Mouse (Mus musculus): ENCODE results near the gene Ctnnd2. TPM values are rescaled to one million over a fixed set of nuclear protein-coding genes. Genes with fewer than 3 reads are reported as not detected.

Ctnnd2 gene
- polyA plus RNA-seq, 1 experiment from 2014 or later: 17.2 TPM

- no peak overlapping the region for H3K9ac ChIP-seq (ENCODE audit: low read length)
- ATAC-seq (ENCODE audit: low read depth): no peak
- no peak overlapping the region for H3K27ac ChIP-seq (ENCODE audit: low read length)
- no peaks in the 10 kb centered on the region for H3K36me3 ChIP-seq (ENCODE audit: control insufficient read depth, insufficient read depth, low read length)
- H3K9me3 ChIP-seq (ENCODE audit: control insufficient read depth, low read length): no peaks in the 10 kb centered on the region
- no peak overlapping the region for H3K4me2 ChIP-seq (ENCODE audit: low read depth, low read length)
- H3K4me3 ChIP-seq (ENCODE audit: low read length): no peak overlapping the region
- 73% methylated on average over 4 of the region's 4 CpGs for WGBS
- no peaks in the 10 kb centered on the region for H3K4me1 ChIP-seq (replicated peaks; ENCODE audit: control insufficient read depth, insufficient read depth, low read length)
- no peaks in the 10 kb centered on the region for H3K27me3 ChIP-seq (ENCODE audit: control insufficient read depth, insufficient read depth, low read depth, low read length)
Observed at GRCm38 (mm10) chr15:30215871-30216270, 43.5 kb downstream of the Ctnnd2 start.

DNA sequence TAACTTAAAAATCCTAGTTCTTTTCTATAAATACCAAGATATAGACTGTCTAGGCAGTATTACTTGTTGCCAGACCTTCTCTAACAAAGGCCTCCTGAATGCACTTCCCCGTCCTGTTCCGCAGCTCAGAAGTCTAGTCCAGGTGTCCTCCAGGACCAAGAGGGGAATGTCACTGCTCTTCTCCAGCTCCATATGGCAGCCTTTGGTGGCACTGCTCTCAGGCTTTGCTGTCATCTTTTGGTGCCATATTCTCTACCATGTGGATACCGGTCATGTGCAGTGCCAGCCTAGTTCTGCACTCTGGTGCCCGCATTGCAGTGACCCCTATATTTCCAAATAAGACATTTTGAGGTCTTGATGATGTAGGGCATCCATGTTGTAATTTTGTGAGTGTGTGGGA lies 56.7 kb downstream of the Ctnnd2 start:
- Histone ChIP-seq H3K36me3 (ENCODE audit: control insufficient read depth, insufficient read depth, low read length) (no peaks in the 10 kb centered on the region), H3K4me1 (replicated peaks; ENCODE audit: control insufficient read depth, insufficient read depth, low read length) (no peaks in the 10 kb centered on the region), H3K27me3 (ENCODE audit: control insufficient read depth, insufficient read depth, low read depth, low read length) (no peaks in the 10 kb centered on the region), H3K4me3 (ENCODE audit: low read length) (no peak overlapping the region), H3K9ac (ENCODE audit: low read length) (no peak overlapping the region), H3K4me2 (ENCODE audit: low read depth, low read length) (no peak overlapping the region), H3K9me3 (ENCODE audit: control insufficient read depth, low read length) (no peaks in the 10 kb centered on the region), H3K27ac (ENCODE audit: low read length) (no peak overlapping the region)
- no peak for ATAC-seq (ENCODE audit: low read depth)
- 86% methylated on average over 4 of the region's 4 CpGs for WGBS

GRCm38 (mm10) chr15:30235210-30236034 lies 63.0 kb downstream of the Ctnnd2 start:
- Histone ChIP-seq H3K36me3 (ENCODE audit: control insufficient read depth, insufficient read depth, low read length) (no peaks in the 10 kb centered on the region), H3K4me3 (ENCODE audit: low read length) (no peak overlapping the region), H3K27me3 (ENCODE audit: control insufficient read depth, insufficient read depth, low read depth, low read length) (no peaks in the 10 kb centered on the region), H3K27ac (ENCODE audit: low read length) (no peak overlapping the region), H3K9me3 (ENCODE audit: control insufficient read depth, low read length) (no peaks in the 10 kb centered on the region), H3K9ac (ENCODE audit: low read length) (no peak overlapping the region), H3K4me2 (ENCODE audit: low read depth, low read length) (no peak overlapping the region), H3K4me1 (replicated peaks; ENCODE audit: control insufficient read depth, insufficient read depth, low read length) (no peaks in the 10 kb centered on the region)
- WGBS: 93% methylated on average over 10 of the region's 10 CpGs
- no peak for ATAC-seq (ENCODE audit: low read depth)

DNA sequence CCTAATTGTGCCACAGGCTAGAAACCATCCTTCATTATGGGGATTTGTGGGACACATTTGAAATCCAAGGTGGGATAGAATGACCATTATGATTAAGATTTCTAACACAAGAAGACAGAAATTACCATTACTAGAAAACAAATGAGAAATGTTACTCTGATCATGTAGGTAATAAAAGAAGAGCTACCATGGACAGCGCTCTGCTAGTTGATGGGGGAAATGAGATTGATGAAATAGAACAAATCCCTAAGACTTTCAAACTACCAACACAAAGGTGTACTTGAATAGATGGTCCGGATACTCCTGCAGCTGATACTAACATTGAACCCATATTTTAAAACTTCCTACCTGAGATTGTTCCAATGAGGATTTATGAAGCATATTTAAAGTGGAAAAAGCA lies 68.5 kb downstream of the Ctnnd2 start:
- no peak for ATAC-seq (ENCODE audit: low read depth)
- H3K27me3 ChIP-seq (ENCODE audit: control insufficient read depth, insufficient read depth, low read depth, low read length): no peaks in the 10 kb centered on the region
- no peak overlapping the region for H3K9ac ChIP-seq (ENCODE audit: low read length)
- no peaks in the 10 kb centered on the region for H3K4me1 ChIP-seq (replicated peaks; ENCODE audit: control insufficient read depth, insufficient read depth, low read length)
- H3K36me3 ChIP-seq (ENCODE audit: control insufficient read depth, insufficient read depth, low read length): no peaks in the 10 kb centered on the region
- WGBS: 79% methylated on average over 2 of the region's 2 CpGs
- no peak overlapping the region for H3K27ac ChIP-seq (ENCODE audit: low read length)
- no peak overlapping the region for H3K4me3 ChIP-seq (ENCODE audit: low read length)
- no peaks in the 10 kb centered on the region for H3K9me3 ChIP-seq (ENCODE audit: control insufficient read depth, low read length)
- no peak overlapping the region for H3K4me2 ChIP-seq (ENCODE audit: low read depth, low read length)

DNA sequence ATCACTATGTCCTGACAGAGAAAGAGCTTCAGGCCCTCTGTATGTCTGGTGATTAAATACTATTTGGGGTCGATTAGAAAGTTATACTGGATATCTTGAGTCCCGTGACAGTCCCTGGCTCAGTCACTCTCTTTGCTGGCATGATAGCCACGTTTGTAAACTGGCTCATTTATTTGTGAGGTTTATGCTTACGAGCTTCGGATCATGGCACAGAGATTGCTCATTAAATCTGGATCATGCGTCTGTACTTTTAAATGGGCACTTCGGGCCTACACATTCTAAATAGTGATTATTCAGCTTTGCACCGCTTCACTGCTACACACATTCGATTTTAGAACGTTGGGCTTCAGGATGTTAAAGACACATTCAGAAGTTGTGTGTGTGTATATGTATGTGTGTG lies 96.4 kb downstream of the Ctnnd2 start:
- Histone ChIP-seq H3K27ac (ENCODE audit: low read length) (no peak overlapping the region), H3K27me3 (ENCODE audit: control insufficient read depth, insufficient read depth, low read depth, low read length) (no peaks in the 10 kb centered on the region), H3K9me3 (ENCODE audit: control insufficient read depth, low read length) (no peaks in the 10 kb centered on the region), H3K36me3 (ENCODE audit: control insufficient read depth, insufficient read depth, low read length) (no peaks in the 10 kb centered on the region), H3K9ac (ENCODE audit: low read length) (no peak overlapping the region), H3K4me1 (replicated peaks; ENCODE audit: control insufficient read depth, insufficient read depth, low read length) (no peaks in the 10 kb centered on the region), H3K4me2 (ENCODE audit: low read depth, low read length) (no peak overlapping the region), H3K4me3 (ENCODE audit: low read length) (no peak overlapping the region)
- WGBS: 86% methylated on average over 10 of the region's 10 CpGs
- no peak for ATAC-seq (ENCODE audit: low read depth)

- Histone ChIP-seq H3K4me3 (ENCODE audit: low read length) (no peak overlapping the region), H3K9ac (ENCODE audit: low read length) (no peak overlapping the region), H3K4me1 (replicated peaks; ENCODE audit: control insufficient read depth, insufficient read depth, low read length) (no peaks in the 10 kb centered on the region), H3K27ac (ENCODE audit: low read length) (no peak overlapping the region), H3K9me3 (ENCODE audit: control insufficient read depth, low read length) (no peaks in the 10 kb centered on the region), H3K4me2 (ENCODE audit: low read depth, low read length) (no peak overlapping the region), H3K27me3 (ENCODE audit: control insufficient read depth, insufficient read depth, low read depth, low read length) (no peaks in the 10 kb centered on the region), H3K36me3 (ENCODE audit: control insufficient read depth, insufficient read depth, low read length) (no peaks in the 10 kb centered on the region)
- WGBS: 65% methylated on average over 8 of the region's 8 CpGs
- no peak for ATAC-seq (ENCODE audit: low read depth)
Observed at GRCm38 (mm10) chr15:30271141-30271572, 98.8 kb downstream of the Ctnnd2 start.

GRCm38 (mm10) chr15:30272326-30272725 lies 99.9 kb downstream of the Ctnnd2 start:
- Histone ChIP-seq H3K9ac (ENCODE audit: low read length) (no peak overlapping the region), H3K27me3 (ENCODE audit: control insufficient read depth, insufficient read depth, low read depth, low read length) (no peaks in the 10 kb centered on the region), H3K4me1 (replicated peaks; ENCODE audit: control insufficient read depth, insufficient read depth, low read length) (no peaks in the 10 kb centered on the region), H3K4me3 (ENCODE audit: low read length) (no peak overlapping the region), H3K4me2 (ENCODE audit: low read depth, low read length) (no peak overlapping the region), H3K9me3 (ENCODE audit: control insufficient read depth, low read length) (no peaks in the 10 kb centered on the region), H3K36me3 (ENCODE audit: control insufficient read depth, insufficient read depth, low read length) (no peaks in the 10 kb centered on the region), H3K27ac (ENCODE audit: low read length) (no peak overlapping the region)
- no peak for ATAC-seq (ENCODE audit: low read depth)
- whole genome bisulfite sequencing: 81% methylated on average over 4 of the region's 4 CpGs

GRCm38 (mm10) chr15:30275721-30276120 lies 103.3 kb downstream of the Ctnnd2 start:
- no peak for ATAC-seq (ENCODE audit: low read depth)
- H3K9ac ChIP-seq (ENCODE audit: low read length): no peak overlapping the region
- no peak overlapping the region for H3K4me2 ChIP-seq (ENCODE audit: low read depth, low read length)
- no peaks in the 10 kb centered on the region for H3K27me3 ChIP-seq (ENCODE audit: control insufficient read depth, insufficient read depth, low read depth, low read length)
- H3K4me3 ChIP-seq (ENCODE audit: low read length): no peak overlapping the region
- H3K27ac ChIP-seq (ENCODE audit: low read length): no peak overlapping the region
- 88% methylated on average over 5 of the region's 5 CpGs for WGBS
- no peaks in the 10 kb centered on the region for H3K36me3 ChIP-seq (ENCODE audit: control insufficient read depth, insufficient read depth, low read length)
- no peaks in the 10 kb centered on the region for H3K4me1 ChIP-seq (replicated peaks; ENCODE audit: control insufficient read depth, insufficient read depth, low read length)
- no peaks in the 10 kb centered on the region for H3K9me3 ChIP-seq (ENCODE audit: control insufficient read depth, low read length)

DNA sequence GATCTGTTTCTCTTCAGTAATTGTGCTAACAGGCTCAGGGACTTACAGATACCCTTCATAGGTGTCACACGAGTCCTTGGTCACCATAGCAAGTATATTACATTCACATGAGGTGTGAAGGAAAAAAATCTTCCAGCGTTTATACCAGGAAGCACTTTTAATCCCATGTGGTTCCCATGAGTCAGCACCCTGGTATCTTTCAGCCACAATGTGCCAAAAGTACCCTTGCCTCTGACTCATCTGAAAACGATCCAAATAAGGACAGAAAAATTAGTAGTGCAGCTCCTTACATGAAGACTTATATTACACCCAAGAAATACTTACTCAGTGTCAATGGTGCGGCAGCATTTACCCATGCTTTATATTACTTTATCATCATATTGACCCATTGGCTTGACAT lies 104.3 kb downstream of the Ctnnd2 start:
- no peaks in the 10 kb centered on the region for H3K27me3 ChIP-seq (ENCODE audit: control insufficient read depth, insufficient read depth, low read depth, low read length)
- no peak overlapping the region for H3K27ac ChIP-seq (ENCODE audit: low read length)
- no peak overlapping the region for H3K9ac ChIP-seq (ENCODE audit: low read length)
- no peak overlapping the region for H3K4me3 ChIP-seq (ENCODE audit: low read length)
- H3K4me2 ChIP-seq (ENCODE audit: low read depth, low read length): no peak overlapping the region
- no peak for ATAC-seq (ENCODE audit: low read depth)
- no peaks in the 10 kb centered on the region for H3K9me3 ChIP-seq (ENCODE audit: control insufficient read depth, low read length)
- no peaks in the 10 kb centered on the region for H3K36me3 ChIP-seq (ENCODE audit: control insufficient read depth, insufficient read depth, low read length)
- 71% methylated on average over 4 of the region's 4 CpGs for WGBS
- no peaks in the 10 kb centered on the region for H3K4me1 ChIP-seq (replicated peaks; ENCODE audit: control insufficient read depth, insufficient read depth, low read length)
